ENCODE assay signal across 10 mouse cellular contexts in the genomic region with DNA sequence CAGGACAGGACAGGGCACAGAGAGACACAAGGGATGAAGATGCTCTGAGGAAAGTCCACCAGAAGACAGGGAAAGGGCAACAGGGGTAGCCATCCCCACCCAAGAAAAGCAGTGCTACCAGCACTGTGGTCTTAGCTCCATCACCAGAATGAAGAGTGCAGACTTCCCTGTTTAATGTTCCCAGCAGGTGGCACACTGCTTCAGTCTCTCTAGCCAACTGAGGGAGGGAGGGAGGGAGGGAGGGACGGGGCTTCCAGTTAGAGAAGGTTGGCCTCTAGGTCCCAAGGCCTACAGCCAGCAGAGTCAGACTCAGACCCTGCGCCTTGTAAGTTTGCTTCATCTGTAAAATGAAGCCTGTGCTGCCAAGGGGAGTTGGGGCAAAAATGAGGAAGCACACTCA. TPM values are rescaled to one million over a fixed set of nuclear protein-coding genes. Genes with fewer than 3 reads are reported as not detected.
DNase-seq lines count a peak whose midpoint lies in the region; ATAC-seq lines count a peak whose summit lies in the region.
"Had no signal": no experiment of that assay in that cellular context is flagged by ENCODE, and none has a peak within 500 bp of the region (broad histone marks: within the 10 kb centered on the region; RNA-seq: fewer than 3 reads in every experiment).

No protein-coding gene starts in this region.

- no peaks in the 10 kb centered on the region for H3K27me3 ChIP-seq in hindbrain, embryonic 10.5 days (ENCODE audit: insufficient read depth, poor library complexity, severe bottlenecking)
- H3K27me3 ChIP-seq in hindbrain, embryonic 14.5 days (ENCODE audit: control insufficient read depth, insufficient read depth, low read length): no peaks in the 10 kb centered on the region
- no peaks in the 10 kb centered on the region for H3K27me3 ChIP-seq in hindbrain, embryonic 12.5 days

- peaks cover 20% of the 10 kb centered on the region; the same call in 1 of the 2 replicates for H3K4me1 ChIP-seq in hindbrain, embryonic 10.5 days (replicated peaks)
- H3K4me1 ChIP-seq in hindbrain, embryonic 14.5 days (replicated peaks; ENCODE audit: control insufficient read depth, insufficient read depth, low read length): no peaks in the 10 kb centered on the region
- H3K4me1 ChIP-seq in hindbrain, embryonic 12.5 days: 0 out of 2 replicates have a peak, but pooled peaks cover 4% of the 10 kb centered on the region

- no peak for ATAC-seq in hindbrain, embryonic 14.5 days (ENCODE audit: low FRiP score)
- peak; percentile 43 for ATAC-seq in hindbrain, embryonic 12.5 days (ENCODE audit: low FRiP score)
- ATAC-seq in megakaryocyte, adult 5-6 weeks (ENCODE audit: poor library complexity, severe bottlenecking): no peak

- no peaks in the 10 kb centered on the region for H3K36me3 ChIP-seq in hindbrain, embryonic 10.5 days
- no peaks in the 10 kb centered on the region for H3K36me3 ChIP-seq in hindbrain, embryonic 14.5 days (replicated peaks; ENCODE audit: control insufficient read depth, insufficient read depth)
- no peaks in the 10 kb centered on the region for H3K36me3 ChIP-seq in hindbrain, embryonic 12.5 days
- H3K36me3 ChIP-seq: heart, embryonic 10.5 days had no signal

- DNase-seq in hindbrain, embryonic 10.5 days (ENCODE audit: low spot score): no peak
- DNase-seq in hindbrain, embryonic 14.5 days (ENCODE audit: low spot score): no peak
- peak; percentile 58 for DNase-seq in R1 (ENCODE audit: low read depth, low spot score)
- peak; percentile 35 for DNase-seq in lung, postnatal 10 days
- DNase-seq in layer of hippocampus, adult 18-20 months (ENCODE audit: low spot score in 2 of 2): no peak
- no peak for DNase-seq in left cerebral cortex, postnatal 14 days (ENCODE audit: low spot score in 2 of 2)

- H3K4me2 ChIP-seq in hindbrain, embryonic 14.5 days (replicated peaks): no peak overlapping the region
- H3K4me2 ChIP-seq in hindbrain, embryonic 12.5 days (replicated peaks): no peak overlapping the region
- H3K4me2 ChIP-seq: midbrain, embryonic 11.5 days had no signal

- 53% methylated on average over 2 of the region's 2 CpGs for WGBS in hindbrain, embryonic 10.5 days
- 47% methylated on average over 2 of the region's 2 CpGs for WGBS in hindbrain, embryonic 14.5 days
- 44% methylated on average over 2 of the region's 2 CpGs for WGBS in hindbrain, embryonic 12.5 days

- intact Hi-C loops in left cerebral cortex, postnatal 14 days (cut with DNase I): no loop called here

- H3K27ac ChIP-seq in hindbrain, embryonic 10.5 days: peak overlapping the region; percentile 16; the same call in 1 of the 2 replicates
- no peak overlapping the region for H3K27ac ChIP-seq in hindbrain, embryonic 14.5 days
- H3K27ac ChIP-seq in hindbrain, embryonic 12.5 days: no peak overlapping the region
- H3K27ac ChIP-seq: heart, embryonic 10.5 days had no signal

- H3K9me3 ChIP-seq in hindbrain, embryonic 10.5 days: no peaks in the 10 kb centered on the region
- H3K9me3 ChIP-seq in hindbrain, embryonic 14.5 days (ENCODE audit: control insufficient read depth, low read length): no peaks in the 10 kb centered on the region
- no peaks in the 10 kb centered on the region for H3K9me3 ChIP-seq in hindbrain, embryonic 12.5 days (replicated peaks)
- H3K9me3 ChIP-seq: heart, embryonic 10.5 days had no signal

- no peak overlapping the region for H3K9ac ChIP-seq in hindbrain, embryonic 14.5 days
- no peak overlapping the region for H3K9ac ChIP-seq in hindbrain, embryonic 12.5 days

- no peak overlapping the region for H3K4me3 ChIP-seq in hindbrain, embryonic 10.5 days
- H3K4me3 ChIP-seq in hindbrain, embryonic 14.5 days (replicated peaks; ENCODE audit: low read length): no peak overlapping the region
- H3K4me3 ChIP-seq in hindbrain, embryonic 12.5 days: no peak overlapping the region
- H3K4me3 ChIP-seq: heart, embryonic 10.5 days had no signal

RNA-seq across cellular contexts. Expression of gene Epb41l4b, which starts 22.7 kb away (rescaled TPM):
- polyA plus RNA-seq in hindbrain, embryonic 10.5 days (2016; fragmentation: Nextera tagmentation; extraction: Ambion mirVana): 0.65 and 0.92 TPM in 2 replicates
- polyA plus RNA-seq in hindbrain, embryonic 14.5 days (2014; fragmentation: Nextera tagmentation; extraction: Ambion mirVana): 3.8 and 4.2 TPM in 2 replicates
- 1.5 and 2.0 TPM in 2 replicates for polyA plus RNA-seq in hindbrain, embryonic 12.5 days (2016; fragmentation: Nextera tagmentation; extraction: Ambion mirVana)
- total RNA-seq in layer of hippocampus, adult 18-20 months (2021): 10 to 100 TPM; 24.9 to 29.8 TPM
- 2.8 and 3.4 TPM in 2 replicates for total RNA-seq in megakaryocyte, adult 5-6 weeks (2015)
- 2.9 and 4.1 TPM in 2 replicates for total RNA-seq in megakaryocyte, adult 5-6 weeks (2017)
- 10 to 100 TPM; 17.9 to 21.3 TPM for total RNA-seq in left cerebral cortex, postnatal 14 days (2021)

Comparison
In these comparisons a context has a peak if more than half of its experiments do, and no peak if none do; other contexts are left out.
1. DNase-seq: peak in R1 (single experiment) and lung, postnatal 10 days (single experiment); none in hindbrain, embryonic 10.5 days (single experiment), hindbrain, embryonic 14.5 days (single experiment), layer of hippocampus, adult 18-20 months (0 of 2) and left cerebral cortex, postnatal 14 days (0 of 2).